Mouse (Mus musculus) regulatory T cell (primary cell): ENCODE measurements around the gene Tpcn1.

Experiments used
- in situ Hi-C: fragments of 300-600 bp; cut with MboI, MseI; formaldehyde crosslinking; loops from one replicate; pipeline ENCODE4 v1.15.1; 2025; ENCODE audit warnings: high pct_unique_total_duplicates

The Tpcn1 gene

DNA sequence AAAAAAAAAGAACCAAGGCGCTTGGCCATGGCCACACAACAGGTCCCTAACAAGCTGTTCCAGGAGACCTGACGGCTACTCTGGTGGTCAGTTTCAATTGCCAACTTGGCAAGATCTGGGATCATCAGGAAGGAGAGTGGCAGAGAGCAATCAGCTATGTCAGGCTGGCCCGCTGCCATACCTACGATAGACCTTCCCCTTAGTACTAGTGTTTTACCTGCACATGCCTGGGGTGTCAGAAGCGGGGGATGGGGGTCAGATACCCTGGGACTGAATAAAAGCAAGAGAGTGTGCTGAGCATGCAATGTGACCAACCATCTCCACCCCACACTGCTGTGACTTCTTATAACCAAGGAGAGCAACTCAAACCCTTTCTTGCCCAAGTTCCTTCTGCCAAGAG, 22.4 kb upstream of the Tpcn1 start:
- in situ Hi-C loops, result no loop called here

DNA sequence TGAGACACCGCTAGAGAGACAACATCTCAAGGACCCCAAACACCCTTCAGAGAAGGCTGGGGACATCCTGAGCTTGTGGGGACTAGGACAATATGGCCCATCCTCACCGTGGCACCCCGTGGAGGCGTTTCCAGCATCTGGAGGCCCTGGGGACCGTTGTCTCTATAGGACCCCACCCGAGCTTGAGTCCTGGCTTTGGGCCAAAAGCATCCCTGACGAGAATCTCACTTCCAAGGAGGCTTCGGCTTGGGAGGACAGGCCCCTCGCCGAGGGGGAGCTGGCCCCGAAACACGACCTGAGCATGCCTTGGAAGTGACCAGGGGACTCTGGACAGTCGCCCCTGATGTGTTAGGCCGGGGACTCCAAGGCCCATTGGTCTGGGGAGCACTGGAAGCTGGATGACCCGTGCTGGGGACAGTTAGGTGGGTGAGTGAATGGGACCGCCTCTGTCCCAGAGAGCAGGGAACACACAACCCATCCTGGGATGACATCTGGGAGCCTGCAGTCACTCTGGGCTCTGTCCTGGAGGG, 20.8 kb upstream of the Tpcn1 start:
- in situ Hi-C loops, result loop anchor here (5.0 kb wide), 1 partner anchor 107 kb away; the partner anchor contains the start of gene Plbd2

- in situ Hi-C loops, result loop anchor here (5.0 kb wide), 1 partner anchor 105 kb away; the partner anchor contains the start of gene Plbd2
These were observed 18.9 kb upstream of the Tpcn1 start for GRCm38 (mm10) chr5:120607335-120607734.

DNA sequence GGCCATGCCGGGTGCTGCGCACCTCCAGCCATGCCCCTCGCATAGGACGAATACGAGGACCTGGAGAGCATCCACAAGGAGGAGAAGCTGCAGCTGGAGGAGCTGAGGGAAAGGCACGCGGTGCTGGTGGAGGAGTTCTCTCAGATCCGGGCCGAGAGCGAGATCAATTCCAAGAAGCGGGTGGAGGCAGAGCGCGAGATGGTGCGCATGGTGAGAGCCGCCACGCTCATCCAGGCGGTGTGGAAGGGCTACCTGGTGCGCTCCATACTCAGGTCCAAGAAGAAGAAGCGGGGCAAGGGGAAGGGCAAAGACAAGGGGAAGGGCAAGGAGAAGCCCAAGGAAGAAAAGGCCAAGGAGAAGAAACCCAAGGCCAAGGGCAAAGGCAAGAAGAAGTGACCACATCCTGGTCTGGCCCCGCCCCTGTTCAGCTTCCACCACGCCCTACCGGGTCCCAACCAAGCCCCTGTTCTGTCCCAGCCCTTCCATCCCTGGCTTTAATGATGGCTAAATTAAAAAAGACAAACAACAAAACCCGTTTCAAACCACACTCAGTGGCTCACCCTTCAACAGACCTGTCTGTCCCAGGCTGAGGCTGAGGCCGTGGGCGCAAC, 18.2 kb upstream of the Tpcn1 start:
- in situ Hi-C loops, result loop anchor here (5.0 kb wide), 1 partner anchor 104 kb away; the partner anchor contains the start of gene Plbd2

- in situ Hi-C loops, result loop anchor here (5.0 kb wide), 1 partner anchor 103 kb away; the partner anchor contains the start of gene Plbd2
These were observed 17.2 kb upstream of the Tpcn1 start for GRCm38 (mm10) chr5:120605688-120606087.

- in situ Hi-C loops, result loop anchor here (5.0 kb wide), 1 partner anchor 103 kb away; the partner anchor contains the start of gene Plbd2
These were observed 16.8 kb upstream of the Tpcn1 start for GRCm38 (mm10) chr5:120605241-120605661.

GRCm38 (mm10) chr5:120604839-120605238, 16.4 kb upstream of the Tpcn1 start:
- in situ Hi-C loops, result loop anchor here (5.0 kb wide), 1 partner anchor 103 kb away; the partner anchor contains the start of gene Plbd2

DNA sequence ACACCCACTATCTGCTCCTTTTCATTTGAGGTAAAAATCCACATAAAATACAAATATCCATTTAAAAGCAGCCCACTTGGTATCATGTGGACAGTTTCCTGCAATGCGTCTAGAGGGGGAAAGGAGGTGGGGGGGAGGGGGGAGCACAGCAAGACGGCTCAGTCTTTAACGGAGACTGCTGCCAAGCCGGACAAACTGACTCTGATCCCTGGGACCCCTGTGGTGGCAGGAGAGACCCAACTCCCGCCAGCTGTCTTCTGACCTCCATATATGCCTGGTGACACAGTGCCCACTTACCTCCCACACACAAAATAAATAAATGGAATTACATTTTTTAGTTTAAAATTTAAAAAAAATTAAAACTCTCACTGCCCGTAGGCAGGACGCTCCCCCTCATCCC, 15.0 kb upstream of the Tpcn1 start:
- in situ Hi-C loops, result no loop called here

GRCm38 (mm10) chr5:120602210-120602609, 13.7 kb upstream of the Tpcn1 start:
- in situ Hi-C loops, result no loop called here

- in situ Hi-C loops, result no loop called here
These were observed 12.6 kb upstream of the Tpcn1 start for GRCm38 (mm10) chr5:120600946-120601668.

DNA sequence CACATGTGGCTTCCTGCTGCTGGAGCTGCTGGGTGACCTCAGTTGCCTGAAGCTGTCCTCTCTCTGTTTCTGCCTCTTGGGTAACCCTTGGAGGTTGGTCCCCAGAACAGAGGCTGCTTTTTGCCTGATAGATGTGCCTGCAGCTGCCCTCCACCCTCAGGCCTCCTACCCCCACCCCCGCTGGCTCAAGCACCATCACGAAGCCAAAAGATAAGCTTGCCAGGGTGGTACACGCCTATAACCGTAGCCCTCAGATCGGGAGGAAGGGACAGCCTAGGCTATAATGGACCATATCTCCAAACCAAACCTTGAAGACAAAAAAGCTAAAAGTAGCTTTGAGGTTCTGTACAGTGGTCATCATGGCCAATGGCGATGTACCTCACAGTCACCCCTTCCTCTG, 11.2 kb upstream of the Tpcn1 start:
- in situ Hi-C loops, result loop anchor here (10.0 kb wide), 1 partner anchor 825 kb away; no protein-coding TSS in a partner anchor

DNA sequence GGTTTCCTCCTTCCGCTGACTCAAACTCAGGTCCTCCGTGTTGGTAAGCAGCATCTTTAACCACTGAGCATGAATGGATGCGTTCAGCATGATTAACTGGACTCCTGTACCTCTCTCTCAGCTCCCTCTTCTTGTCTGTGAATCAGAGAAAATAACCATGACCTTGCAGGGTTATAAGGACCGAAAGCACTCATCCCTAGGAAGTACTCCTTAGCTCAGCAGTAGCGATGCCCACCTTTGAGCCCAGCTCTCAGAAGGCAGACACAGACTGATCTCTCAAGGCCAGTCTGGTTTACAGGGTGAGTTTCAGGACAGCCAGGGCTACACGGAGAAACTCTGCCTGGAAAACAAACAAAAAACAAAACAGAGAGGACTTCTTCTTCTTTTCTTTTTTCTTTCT, 6.0 kb upstream of the Tpcn1 start:
- in situ Hi-C loops, result loop anchor here (10.0 kb wide), 1 partner anchor 820 kb away; no protein-coding TSS in a partner anchor

DNA sequence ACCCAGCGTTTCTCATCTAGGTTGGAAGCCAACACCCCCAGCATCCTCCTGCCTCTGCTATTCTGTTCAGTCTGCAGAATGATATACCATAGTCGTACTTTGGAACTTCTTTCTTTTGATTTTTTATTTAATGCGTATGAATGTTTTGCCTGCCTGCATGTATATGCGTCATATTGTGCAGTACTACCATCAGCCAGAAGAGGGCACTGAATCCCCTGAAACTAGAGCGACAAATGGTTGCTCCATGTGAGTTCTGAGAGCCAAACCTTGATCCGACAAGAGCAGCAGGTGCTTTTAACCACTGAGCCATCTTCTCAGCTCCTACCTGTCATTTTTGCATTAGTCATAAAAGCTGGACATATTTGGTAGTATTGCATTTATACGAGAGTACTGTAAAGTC, 3.7 kb upstream of the Tpcn1 start:
- in situ Hi-C loops, result loop anchor here (10.0 kb wide), 1 partner anchor 817 kb away; no protein-coding TSS in a partner anchor

GRCm38 (mm10) chr5:120590356-120591010, 2.0 kb upstream of the Tpcn1 start:
- in situ Hi-C loops, result loop anchor here (10.0 kb wide), 1 partner anchor 816 kb away; no protein-coding TSS in a partner anchor

GRCm38 (mm10) chr5:120587940-120588568, 419 bp downstream of the Tpcn1 start:
- in situ Hi-C loops, result loop anchor here (10.0 kb wide), 1 partner anchor 73 kb away; the partner anchor contains the start of gene Slc8b1

GRCm38 (mm10) chr5:120587616-120587926, 902 bp downstream of the Tpcn1 start:
- in situ Hi-C loops, result loop anchor here (10.0 kb wide), 1 partner anchor 73 kb away; the partner anchor contains the start of gene Slc8b1

GRCm38 (mm10) chr5:120586741-120587615, 1.5 kb downstream of the Tpcn1 start:
- in situ Hi-C loops, result loop anchor here (10.0 kb wide), 1 partner anchor 72 kb away; the partner anchor contains the start of gene Slc8b1

GRCm38 (mm10) chr5:120584968-120585367, 3.5 kb downstream of the Tpcn1 start:
- in situ Hi-C loops, result loop anchor here (10.0 kb wide), 1 partner anchor 70 kb away; the partner anchor contains the start of gene Slc8b1

DNA sequence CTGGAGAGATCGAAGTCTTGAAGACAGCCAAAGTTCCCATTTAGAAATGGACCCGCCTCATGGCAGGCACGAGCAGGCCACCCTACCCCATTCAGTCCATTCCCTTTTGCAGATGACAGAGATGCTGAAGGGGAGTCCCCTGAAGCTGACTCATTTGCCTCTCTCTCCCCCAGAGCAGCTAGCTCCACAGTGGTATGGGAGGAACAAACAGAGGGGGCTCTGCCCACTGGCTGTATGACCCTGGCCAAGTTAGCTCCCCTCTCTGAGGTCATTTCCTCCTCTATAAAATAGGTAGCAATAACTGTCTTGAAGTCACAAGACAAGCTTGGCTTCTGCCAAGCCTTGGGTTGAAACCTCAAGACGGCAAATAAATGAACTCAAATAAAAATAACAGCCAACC, 5.0 kb downstream of the Tpcn1 start:
- in situ Hi-C loops, result loop anchor here (10.0 kb wide), 1 partner anchor 69 kb away; the partner anchor contains the start of gene Slc8b1

DNA sequence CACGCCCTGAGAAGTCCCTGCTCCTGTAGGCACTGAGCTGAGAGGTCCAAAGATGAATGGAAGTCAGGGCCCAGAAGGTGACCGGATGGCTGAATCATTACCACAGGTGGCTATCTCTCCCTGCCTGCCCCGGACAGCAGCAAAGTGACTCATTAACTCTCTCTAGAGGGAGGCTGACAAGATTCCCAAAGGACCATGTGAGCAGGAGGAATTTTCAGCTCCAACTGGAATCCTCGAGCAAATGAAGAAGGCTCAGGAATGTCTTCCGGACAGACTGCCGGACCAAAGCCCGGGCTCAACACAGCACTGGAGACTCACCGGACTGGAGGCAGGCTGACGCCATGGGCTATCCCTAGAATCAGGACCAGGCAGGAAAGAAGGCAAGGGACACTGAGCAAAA, 6.5 kb downstream of the Tpcn1 start:
- in situ Hi-C loops, result loop anchor here (10.0 kb wide), 1 partner anchor 67 kb away; the partner anchor contains the start of gene Slc8b1
